Mouse (Mus musculus): ENCODE results near the gene G0s2.

DNA sequence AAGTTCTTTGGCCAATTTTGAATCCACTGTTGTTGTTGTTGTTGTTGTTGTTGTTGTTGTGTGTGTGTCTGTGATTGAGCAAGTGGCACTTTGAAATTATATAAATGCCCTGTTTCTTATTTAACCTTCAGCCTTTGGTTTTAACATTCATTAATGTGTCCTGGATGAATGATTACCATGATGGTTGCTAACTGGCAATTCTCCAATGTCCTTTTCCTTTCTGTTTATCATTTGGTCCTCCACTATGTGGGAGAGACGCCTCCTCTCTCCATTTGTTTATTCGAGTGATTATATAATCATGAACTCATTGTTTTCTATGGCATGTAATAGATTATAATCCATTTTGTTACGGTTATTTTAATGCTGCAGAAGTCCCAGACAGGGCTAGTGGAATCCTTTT lies 42.5 kb downstream of the G0s2 start:
- TF ChIP-seq EP300 (IDR thresholded peaks at IDR 0.05; ENCODE audit: low read depth) = no peak
- no peak for TF ChIP-seq CTCF (IDR thresholded peaks at IDR 0.05; ENCODE audit: low read depth)

Data from heart, postnatal 0 days (tissue).